Mouse (Mus musculus) inflammation-experienced regulatory T-cells (primary cell): ENCODE data around the gene Hyal3. TPM values are rescaled to one million over a fixed set of nuclear protein-coding genes. Genes with fewer than 3 reads are reported as not detected.

Experiments
- polyA plus RNA-seq, 2 experiments: library from polyadenylated mRNA; unstranded; fragments of 100-300 nt; shearing (Covaris generic); gene quantifications; one replicate each; pipeline ENCODE4 v1.2.1; 2017

Gene Hyal3
- polyA plus RNA-seq, result 1 to 10 TPM in 1 of 2 experiments, under 1 TPM in 1; 0.40 to 1.3 TPM

DNA sequence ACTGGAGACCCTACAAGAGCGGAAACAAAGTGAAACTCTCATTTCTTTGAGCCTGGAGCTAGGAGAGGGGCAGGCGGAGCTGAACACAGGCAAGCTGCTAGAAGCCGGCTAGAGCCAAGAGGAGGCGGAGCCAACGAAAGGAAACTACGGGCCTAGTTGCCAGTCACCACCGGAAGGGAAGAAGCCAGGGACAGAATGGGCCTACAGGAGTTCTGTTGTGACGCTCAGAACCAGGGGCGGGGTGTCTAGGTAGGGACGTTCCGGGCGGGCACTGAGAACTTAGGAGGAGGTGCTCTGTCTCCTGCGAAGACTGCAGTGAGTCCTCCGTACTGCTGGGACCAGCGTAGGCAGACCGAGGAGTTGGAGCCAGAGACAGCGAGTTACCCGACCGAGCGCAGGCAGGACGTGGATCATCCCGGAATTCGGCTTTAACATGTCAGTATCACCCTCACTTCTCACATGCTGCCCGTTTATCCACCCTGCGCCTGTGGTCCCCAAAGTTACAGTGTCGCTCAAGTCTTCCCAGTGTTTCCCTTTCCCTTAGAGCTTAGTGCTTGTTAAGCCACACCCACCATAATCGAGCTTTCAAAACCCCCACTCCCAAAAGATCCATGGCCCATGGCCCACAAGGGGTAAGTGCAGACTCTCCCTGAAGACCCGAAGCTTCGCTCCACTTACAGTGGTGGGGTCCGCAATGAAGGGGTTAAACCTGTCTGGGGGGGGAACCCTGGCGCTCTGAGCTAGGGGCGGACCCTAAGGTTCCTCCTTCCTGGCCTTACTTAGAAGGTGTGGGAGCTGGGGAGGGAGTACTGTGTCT is at the start of gene Hyal3:
TSS of gene Hyal3 (plus strand) at position 318 of the 817 bp plus-strand sequence.

DNA sequence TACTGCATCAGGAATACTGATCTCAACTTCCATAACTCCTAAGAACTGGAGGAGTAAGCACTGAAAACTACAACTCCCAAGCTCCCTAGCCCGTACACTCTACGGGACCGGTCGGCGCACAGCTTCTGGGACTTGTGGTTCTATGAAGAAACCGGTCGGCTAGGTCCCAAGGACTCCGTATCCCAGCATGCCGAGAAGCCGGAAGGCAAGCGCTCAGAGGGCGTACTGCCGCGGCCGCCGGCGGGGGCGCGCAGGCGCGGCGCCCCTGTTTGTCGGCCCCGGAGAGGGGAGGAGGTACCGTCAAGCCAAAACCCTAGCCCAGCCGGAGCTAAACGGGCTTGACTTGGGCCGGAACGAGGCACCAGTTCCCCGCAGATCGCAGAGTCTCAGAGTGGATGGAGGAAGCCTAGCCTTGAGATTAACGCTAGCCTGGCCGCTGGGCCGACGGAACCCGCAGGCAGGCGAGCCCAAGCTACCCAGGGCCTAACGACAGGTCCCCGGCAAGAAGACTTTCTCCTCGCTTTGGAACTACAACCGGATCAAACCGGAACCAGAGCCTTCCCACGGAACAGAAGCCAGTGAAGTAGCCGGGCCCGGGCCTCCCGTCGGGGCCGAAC is 46.7 kb upstream of the Hyal3 start, which contains the start of gene Tmem115:
TSS of gene Tmem115 (plus strand) at position 155 of the 617 bp plus-strand sequence.

DNA sequence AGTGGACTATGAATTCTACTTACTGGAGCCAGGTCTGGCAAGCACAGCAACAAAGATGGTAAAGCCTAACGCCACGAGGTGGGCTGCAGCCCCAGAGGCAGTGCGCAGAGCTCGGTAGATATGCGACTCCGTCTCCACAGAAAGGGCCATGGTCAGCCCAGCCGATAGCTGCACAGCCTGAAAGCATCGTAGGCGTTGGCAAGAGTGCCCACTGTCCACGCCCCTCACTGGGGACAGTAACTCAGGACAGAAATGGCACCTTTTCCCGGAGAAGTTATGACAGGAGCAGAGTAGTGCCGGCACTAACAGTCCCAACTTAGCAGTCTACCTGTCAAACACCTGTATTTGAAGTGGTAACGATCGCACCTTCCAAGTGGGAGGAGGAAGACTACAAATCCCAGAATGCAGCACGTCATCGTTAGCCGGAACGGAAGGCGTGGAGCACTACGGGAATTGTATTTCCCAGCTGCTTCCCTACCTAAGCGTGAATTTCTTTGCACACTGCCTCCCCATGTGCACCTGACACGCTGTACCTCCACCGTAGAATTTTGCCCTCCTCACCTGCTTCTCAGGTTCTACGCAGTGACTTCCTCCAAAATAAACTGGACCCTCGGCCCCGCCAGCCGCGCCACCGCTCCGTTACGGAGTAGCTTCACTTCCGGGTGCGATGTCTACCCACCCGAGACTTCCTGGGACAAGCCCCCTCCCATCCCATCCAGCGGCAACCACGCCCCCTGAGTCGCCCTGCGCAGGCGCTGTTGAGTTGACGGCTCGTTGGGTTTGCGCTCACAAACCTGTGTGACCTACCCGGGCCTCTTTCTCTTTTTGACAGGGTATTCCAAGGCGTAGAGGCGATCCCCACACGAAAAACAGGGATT is 38.9 kb upstream of the Hyal3 start, which contains the start of the genes Cyb561d2 and Nprl2:
TSS of gene Cyb561d2 (minus strand) at position 720 of the 878 bp plus-strand sequence.
TSS of gene Nprl2 (plus strand) at position 753 of the 878 bp plus-strand sequence.

DNA sequence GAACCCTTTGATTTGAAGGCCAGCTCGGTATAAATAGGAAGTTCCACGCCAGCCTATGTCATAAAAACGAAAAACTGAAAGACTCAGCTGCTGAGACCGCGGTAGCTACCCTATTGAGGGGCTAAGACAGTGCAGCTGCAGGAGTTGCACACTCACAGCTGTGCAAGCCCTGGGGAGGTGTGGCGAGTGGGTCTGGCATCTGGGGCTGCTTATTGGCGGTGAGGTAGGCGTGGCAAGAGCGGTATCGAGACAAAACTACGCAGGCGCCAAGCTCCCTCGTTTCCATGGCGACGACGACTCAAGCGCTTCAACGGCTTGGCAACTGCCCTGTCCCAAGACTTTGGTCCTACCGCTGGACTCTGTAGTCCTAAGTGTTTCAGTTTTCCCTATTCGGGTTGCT is 33.6 kb upstream of the Hyal3 start, which contains the start of gene Zmynd10:
TSS of gene Zmynd10 (plus strand) at position 273 of the 400 bp plus-strand sequence.

DNA sequence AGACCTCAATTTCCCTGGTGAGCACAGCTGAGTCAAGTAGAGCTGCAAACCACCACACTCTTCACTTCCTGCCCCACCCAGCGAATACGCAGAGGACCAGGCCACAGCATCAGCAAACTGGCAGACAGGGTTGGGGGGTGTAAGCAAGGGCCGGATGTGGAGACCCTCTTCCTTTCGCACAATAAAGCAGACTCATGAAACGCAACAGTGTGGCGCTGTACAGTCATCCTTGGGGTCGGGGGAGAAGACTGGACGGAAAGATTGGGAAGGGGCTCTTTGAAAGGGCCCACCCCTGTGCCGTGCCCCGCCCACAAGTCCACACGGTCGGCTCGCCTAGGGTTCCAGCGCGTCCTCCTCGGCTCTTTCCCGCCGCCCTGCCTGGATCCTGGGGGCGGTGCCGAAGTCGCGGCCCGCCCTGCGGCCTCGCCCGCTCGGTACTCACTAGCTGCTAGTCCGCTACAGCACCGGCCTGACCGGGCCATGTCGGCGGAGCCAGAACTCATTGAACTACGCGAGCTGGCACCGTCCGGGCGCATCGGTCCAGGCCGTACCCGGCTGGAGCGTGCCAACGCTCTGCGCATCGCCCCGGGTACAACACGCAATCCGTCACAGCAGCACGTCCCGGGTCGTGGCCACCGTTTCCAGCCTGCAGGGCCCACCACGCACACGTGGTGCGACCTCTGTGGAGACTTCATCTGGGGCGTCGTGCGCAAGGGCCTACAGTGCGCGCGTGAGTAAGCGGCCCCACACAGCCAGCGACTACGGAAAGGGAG is 29.3 kb upstream of the Hyal3 start, which contains the start of gene Rassf1:
TSS of gene Rassf1 (plus strand) at position 439 of the 773 bp plus-strand sequence.

DNA sequence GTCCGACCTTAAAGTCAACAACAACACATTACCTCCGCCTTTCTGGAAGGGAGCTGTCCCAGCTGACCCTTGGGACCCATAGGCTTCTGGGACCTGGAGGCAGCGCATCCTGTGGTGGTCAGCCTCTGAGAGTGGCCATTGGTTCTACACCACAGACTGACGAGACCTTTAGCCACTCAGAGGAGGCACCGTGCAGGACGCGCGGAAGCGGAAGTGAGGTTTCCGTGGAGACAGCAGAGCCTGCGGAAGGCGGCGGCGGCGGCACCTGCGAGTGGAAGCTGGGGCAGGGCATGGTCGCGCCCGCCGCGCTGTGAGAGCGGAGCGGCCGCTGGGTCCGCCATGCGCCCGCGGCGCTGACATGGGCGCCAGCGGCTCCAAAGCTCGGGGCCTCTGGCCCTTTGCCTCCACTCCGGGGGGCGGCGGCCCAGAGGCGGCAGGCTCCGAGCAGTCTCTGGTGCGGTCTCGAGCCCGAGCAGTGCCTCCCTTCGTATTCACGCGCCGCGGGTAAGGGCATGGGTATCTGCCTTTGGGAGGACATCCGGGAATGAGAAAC is 17.5 kb upstream of the Hyal3 start, which contains the start of gene Tusc2:
TSS of gene Tusc2 (plus strand) at position 227 of the 553 bp plus-strand sequence.

DNA sequence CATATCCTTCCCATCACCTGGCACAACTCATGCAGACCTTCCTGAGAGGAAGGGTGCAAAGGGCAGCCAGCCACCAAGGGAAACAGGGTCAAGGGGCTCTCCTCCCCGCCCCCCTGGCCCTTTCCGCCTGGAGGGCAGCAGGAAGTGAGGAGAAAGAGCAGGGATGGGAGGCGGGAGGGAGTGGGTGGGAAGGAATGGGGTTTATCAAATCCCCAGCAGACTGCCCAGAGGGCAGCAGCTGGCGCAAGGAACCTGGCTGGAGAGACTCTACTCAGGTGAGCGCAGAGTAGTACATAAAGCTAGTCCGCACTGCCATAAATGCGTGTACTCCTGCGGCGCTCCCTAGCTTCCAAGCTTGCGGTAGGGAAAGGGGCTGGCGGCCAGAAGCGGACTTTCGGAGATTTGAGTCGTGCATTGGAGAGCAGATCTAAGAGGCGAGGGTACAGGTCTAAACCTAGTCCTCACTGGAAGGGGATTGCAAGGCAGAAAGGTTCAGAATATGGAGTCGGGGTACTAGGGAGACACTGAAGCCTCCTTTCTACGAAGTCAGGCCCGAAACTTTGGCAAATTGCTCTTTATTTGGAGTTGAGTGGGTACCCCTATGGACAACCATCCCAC is 12.8 kb upstream of the Hyal3 start, which contains the start of gene Hyal2:
TSS of gene Hyal2 (plus strand) at position 244 of the 618 bp plus-strand sequence.

DNA sequence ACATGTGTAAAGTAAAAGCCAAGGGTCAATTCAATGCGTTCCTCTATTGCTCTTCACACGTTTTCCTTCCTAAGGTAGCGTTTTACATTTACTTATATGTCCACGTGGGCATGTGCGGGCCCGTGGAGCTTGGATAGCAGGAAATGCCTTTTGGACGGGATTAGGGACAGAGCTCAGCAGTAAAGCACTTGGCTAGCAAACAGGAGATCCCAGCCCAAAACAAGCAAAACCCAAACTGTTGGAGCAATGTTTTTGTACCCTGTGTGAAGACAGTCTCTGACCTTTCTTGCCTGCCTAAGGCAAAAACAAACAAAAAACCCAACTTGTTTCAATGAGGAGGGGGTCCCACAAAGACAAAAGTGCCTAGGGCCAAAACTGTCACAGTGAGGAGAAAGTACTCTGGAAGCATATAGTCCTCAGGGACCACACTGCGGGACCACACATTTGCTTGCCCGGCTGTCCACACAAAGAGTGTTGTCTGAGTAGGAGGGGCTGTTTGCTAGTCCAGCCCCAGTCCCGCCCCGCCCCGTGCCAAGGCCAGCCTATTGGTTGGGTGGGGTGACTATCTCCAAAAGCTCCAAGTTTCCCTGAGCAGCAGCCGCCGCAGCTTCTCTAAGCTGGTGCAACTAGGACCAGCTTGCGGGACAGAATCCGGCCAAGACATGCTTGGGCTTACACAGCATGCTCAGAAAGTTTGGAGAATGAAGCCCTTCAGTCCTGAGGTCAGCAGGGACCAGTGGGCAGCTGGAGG is 4.1 kb upstream of the Hyal3 start, which contains the start of gene Hyal1:
TSS of gene Hyal1 (plus strand) at position 571 of the 751 bp plus-strand sequence.

DNA sequence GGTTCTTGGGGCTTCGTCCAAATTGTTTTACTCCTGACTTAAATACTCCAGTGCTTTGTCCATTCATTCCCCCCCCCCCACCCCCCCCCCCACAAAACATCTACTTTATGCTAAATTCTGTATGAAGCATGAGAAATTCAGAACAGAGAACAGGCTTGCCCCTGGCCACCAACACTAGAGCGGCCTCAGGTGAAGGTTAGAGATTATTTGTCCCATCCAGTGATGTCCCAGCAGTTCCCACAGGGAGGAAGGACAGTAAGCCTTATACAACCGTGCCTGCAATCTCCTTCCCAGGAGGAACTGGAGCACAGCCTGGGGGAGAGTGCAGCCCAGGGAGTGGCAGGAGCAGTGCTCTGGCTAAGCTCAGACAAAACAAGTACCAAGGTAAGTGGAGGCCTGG is 2.0 kb upstream of the Hyal3 start, which contains the start of gene Naa80:
TSS of gene Naa80 (plus strand) at position 301 of the 400 bp plus-strand sequence.

DNA sequence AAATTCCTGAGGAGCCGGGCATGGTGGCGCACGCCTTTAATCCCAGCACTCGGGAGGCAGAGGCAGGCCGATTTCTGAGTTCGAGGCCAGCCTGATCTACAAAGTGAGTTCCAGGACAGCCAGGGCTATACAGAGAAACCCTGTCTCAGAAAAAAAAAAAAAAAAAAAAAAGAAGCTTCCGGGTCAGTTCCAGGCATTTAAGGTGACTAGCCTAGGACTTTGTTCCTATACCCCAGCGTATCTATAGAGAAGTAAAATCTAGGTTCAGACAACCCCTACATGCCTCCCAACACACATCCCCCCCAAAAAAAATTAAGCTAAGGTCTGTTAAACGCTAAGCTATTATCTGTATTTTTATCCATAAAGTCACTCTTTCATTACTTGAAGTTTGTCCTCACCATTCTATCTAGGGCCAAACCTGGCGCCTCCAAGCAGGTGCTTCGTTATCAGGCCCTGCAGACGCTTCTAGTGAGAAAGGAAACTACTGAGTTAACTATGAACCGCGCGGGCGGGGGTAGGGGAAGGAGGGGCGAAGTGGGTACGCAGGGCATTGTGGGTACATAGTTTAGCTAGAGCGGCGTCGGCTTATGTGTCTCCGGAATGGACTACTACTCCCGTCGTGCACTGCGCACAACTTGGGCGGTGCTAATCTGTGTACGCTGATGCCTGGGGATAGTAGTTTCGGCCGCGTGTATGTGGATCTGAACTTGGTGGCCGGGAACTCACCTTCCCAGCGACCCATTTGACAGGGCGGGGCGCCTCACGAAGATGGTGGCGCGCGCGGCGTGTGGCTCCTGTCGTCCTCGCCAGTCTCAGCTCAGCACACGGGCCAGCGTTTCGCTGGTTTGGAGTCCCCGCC is 6.6 kb downstream of the Hyal3 start, which contains the start of gene Ifrd2:
TSS of gene Ifrd2 (plus strand) at position 669 of the 859 bp plus-strand sequence.

DNA sequence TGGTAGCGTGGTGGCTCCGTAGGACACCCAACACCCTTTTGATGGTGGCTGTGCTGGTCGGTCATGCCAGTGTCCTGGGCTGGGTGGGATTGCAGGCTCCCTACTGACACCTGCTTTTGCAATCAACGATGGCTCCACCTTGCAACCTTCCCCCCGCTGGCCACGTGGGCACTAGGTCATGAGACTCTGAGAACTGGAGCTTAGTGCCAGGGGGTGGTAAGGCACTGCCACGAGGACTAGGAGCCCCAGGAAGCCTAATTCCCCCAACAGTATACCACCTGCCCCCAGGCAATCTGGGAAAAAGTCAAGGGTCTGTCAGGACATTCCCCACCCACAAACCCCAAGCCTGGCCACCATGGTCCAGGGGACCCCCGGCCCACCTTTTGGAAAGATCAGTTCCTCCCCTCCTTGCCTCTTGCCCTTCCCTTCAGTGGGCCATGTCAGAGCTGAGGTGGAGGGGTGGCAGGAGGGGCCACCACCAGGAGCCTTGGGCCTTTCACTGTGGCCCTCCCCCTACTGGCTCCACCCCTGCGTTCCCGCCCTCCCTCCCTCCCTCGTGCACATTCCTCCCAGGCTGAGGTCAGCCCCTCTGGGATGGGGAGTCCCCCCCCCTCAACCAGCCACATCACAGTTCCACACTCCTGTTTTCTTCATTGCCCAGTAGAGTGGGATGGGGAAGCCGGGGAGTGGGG is 28.3 kb downstream of the Hyal3 start, which contains the start of gene Sema3b:
TSS of gene Sema3b (minus strand) at position 489 of the 692 bp plus-strand sequence.

DNA sequence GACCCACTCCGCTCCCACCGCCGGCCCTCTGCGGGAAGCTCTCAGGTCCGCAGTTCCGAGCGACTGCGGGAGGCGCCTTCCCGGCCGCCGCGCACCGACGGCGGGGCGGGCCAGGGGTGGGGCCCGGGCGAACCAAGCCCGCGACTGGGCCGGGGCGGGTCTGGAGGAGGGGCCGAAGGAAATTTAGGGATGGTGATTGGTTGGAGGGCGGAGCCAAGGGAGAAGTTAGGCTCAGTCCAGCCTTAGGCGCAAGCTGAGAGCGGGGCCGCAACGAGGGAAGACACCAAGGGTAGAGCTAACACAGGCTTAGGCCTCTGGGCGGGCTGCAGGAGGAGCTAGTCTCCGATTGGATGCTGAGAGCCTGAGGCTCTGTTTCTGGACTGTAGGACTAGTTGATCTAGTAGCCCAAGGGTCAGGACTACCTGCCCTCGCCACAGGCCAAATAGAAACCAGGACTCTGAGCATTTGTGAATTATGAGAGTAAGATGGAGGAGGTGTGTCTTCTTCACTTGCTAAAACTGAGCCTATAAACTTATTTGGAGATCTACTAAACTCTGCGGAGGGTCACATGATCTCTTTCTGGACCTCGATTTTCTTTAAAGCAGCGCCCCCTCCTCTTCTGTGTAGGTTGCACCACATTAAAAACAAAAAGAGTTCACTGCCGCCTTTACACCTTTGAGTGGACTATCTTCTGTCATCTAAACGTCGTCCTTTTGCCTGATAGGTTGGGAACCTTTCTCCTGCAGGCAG is 54.8 kb downstream of the Hyal3 start, which contains the start of gene Gnai2:
TSS of gene Gnai2 (minus strand) at position 89 of the 750 bp plus-strand sequence.

Other genes starting within 250 kb of the Hyal3 start
- 10 to 100 TPM; 16.4 to 30.8 TPM for gene Hemk1, start 242.5 kb upstream of the Hyal3 start, polyA plus RNA-seq
- 1 to 10 TPM; 3.3 to 3.5 TPM for gene 6430571L13Rik, start 240.2 kb upstream of the Hyal3 start, polyA plus RNA-seq
- gene Cacna2d2, start 181.2 kb upstream of the Hyal3 start, polyA plus RNA-seq, result under 1 TPM; 0.24 to 0.78 TPM
- 10 to 100 TPM; 46.5 to 59.2 TPM for gene Tmem115, start 46.9 kb upstream of the Hyal3 start, polyA plus RNA-seq
- gene Cyb561d2, start 38.6 kb upstream of the Hyal3 start, polyA plus RNA-seq, result 10 to 100 TPM; 58.8 to 71.0 TPM
- 10 to 100 TPM; 62.5 to 79.4 TPM for gene Nprl2, start 38.6 kb upstream of the Hyal3 start, polyA plus RNA-seq
- gene Zmynd10, start 33.5 kb upstream of the Hyal3 start, polyA plus RNA-seq, result 1 to 10 TPM; 2.1 to 5.8 TPM
- 10 to 100 TPM; 75.1 to 81.3 TPM for gene Rassf1, start 29.3 kb upstream of the Hyal3 start, polyA plus RNA-seq
- 10 to 100 TPM; 50.9 to 54.5 TPM for gene Tusc2, start 17.6 kb upstream of the Hyal3 start, polyA plus RNA-seq
- gene Hyal2, start 12.9 kb upstream of the Hyal3 start, polyA plus RNA-seq, result 10 to 100 TPM in 1 of 2 experiments, 1 to 10 TPM in 1; 8.8 to 13.5 TPM
- gene Hyal1, start 3.9 kb upstream of the Hyal3 start, polyA plus RNA-seq, result 10 to 100 TPM in 1 of 2 experiments, 1 to 10 TPM in 1; 5.5 to 11.3 TPM
- gene Naa80, start 1.9 kb upstream of the Hyal3 start, polyA plus RNA-seq, result 10 to 100 TPM; 12.4 to 18.6 TPM
- 10 to 100 TPM; 17.5 to 36.3 TPM for gene Ifrd2, start 6.8 kb downstream of the Hyal3 start, polyA plus RNA-seq
- not detected for gene Sema3b, start 28.4 kb downstream of the Hyal3 start, polyA plus RNA-seq
- gene Gnai2, start 54.5 kb downstream of the Hyal3 start, polyA plus RNA-seq, result 100 to 1,000 TPM; 723 to 774 TPM
- under 1 TPM in 1 of 2 experiments, not detected in 1; 0.98 TPM for gene Slc38a3, start 88.7 kb downstream of the Hyal3 start, polyA plus RNA-seq
- 1 to 10 TPM in 1 of 2 experiments, under 1 TPM in 1; 0.29 to 2.2 TPM for gene Gnat1, start 98.9 kb downstream of the Hyal3 start, polyA plus RNA-seq
- under 1 TPM; 0.12 TPM for gene Sema3f, start 129.7 kb downstream of the Hyal3 start, polyA plus RNA-seq
- gene Rbm5, start 190.2 kb downstream of the Hyal3 start, polyA plus RNA-seq, result 100 to 1,000 TPM; 287 to 306 TPM